Mouse (Mus musculus) cerebellum, postnatal 36 days (tissue): Measurements from ENCODE around the gene Pias3.
A peak's percentile ranks its signal among the peaks of the same experiment; 100 is the strongest.
"Not testable (repeated sequence)": the region's sequence is repeated elsewhere in the genome, so short reads cannot be mapped to it uniquely, and the experiment has no call there.

ENCODE experiments used
- DNase-seq, 2 experiments: peaks; one replicate each; pipeline ENCODE4 v3.0.0; 2021 to 2022; ENCODE audit warnings: mixed read lengths in 2 of 2

Pias3 gene

GRCm38 (mm10) chr3:96686057-96686456 is 10.1 kb upstream of the Pias3 start:
- DNase-seq: not testable (repeated sequence)

- DNase-seq: no peak
Measured at GRCm38 (mm10) chr3:96688854-96689253, 7.3 kb upstream of the Pias3 start.

- DNase-seq: no peak
Measured at GRCm38 (mm10) chr3:96690298-96690697, 5.9 kb upstream of the Pias3 start.

- DNase-seq: no peak
Measured at GRCm38 (mm10) chr3:96692506-96692905, 3.7 kb upstream of the Pias3 start.

GRCm38 (mm10) chr3:96693579-96693978 is 2.6 kb upstream of the Pias3 start:
- DNase-seq: no peak

- peak; percentile 78 to 85 for DNase-seq
Measured at GRCm38 (mm10) chr3:96696766-96697732, 865 bp downstream of the Pias3 start.

- peak in 1 of 2 experiments; percentile 20 for DNase-seq
Measured at GRCm38 (mm10) chr3:96698993-96699690, 3.0 kb downstream of the Pias3 start.

GRCm38 (mm10) chr3:96700376-96700775 is 4.2 kb downstream of the Pias3 start:
- DNase-seq: peak; percentile 20 to 28

GRCm38 (mm10) chr3:96701003-96701402 is 4.8 kb downstream of the Pias3 start:
- no peak for DNase-seq

GRCm38 (mm10) chr3:96704778-96705177 is 8.6 kb downstream of the Pias3 start:
- peak in 1 of 2 experiments; percentile 33 for DNase-seq

- no peak for DNase-seq
Measured at GRCm38 (mm10) chr3:96706217-96706616, 10.0 kb downstream of the Pias3 start.

- no peak for DNase-seq
Measured at GRCm38 (mm10) chr3:96706984-96707383, 10.8 kb downstream of the Pias3 start.

GRCm38 (mm10) chr3:96707903-96708683 is 11.9 kb downstream of the Pias3 start, which contains the start of gene Nudt17:
Gene Nudt17, minus strand, starts transcription at chr3:96708562.
- DNase-seq: peak; percentile 87 to 89

GRCm38 (mm10) chr3:96708684-96709064 is 12.5 kb downstream of the Pias3 start:
- DNase-seq: no peak

GRCm38 (mm10) chr3:96714286-96714685 is 18.1 kb downstream of the Pias3 start:
- no peak for DNase-seq

GRCm38 (mm10) chr3:96715854-96716253 is 19.7 kb downstream of the Pias3 start:
- no peak for DNase-seq

- DNase-seq: peak; percentile 83
Measured at GRCm38 (mm10) chr3:96719173-96719572, 23.0 kb downstream of the Pias3 start.

GRCm38 (mm10) chr3:96727343-96727827 is 31.2 kb downstream of the Pias3 start, which contains the start of the genes Polr3c and Rnf115:
Gene Polr3c, minus strand, starts transcription at chr3:96727628.
Gene Rnf115, plus strand, starts transcription at chr3:96727664.
- peak; percentile 93 to 97 for DNase-seq

- DNase-seq: no peak
Measured at GRCm38 (mm10) chr3:96727828-96728633, 31.8 kb downstream of the Pias3 start.

- DNase-seq: no peak
Measured at GRCm38 (mm10) chr3:96728634-96729402, 32.6 kb downstream of the Pias3 start.

GRCm38 (mm10) chr3:96729403-96729784 is 33.2 kb downstream of the Pias3 start:
- DNase-seq: no peak
